Mouse (Mus musculus): ENCODE results near the gene Lad1.

The Lad1 gene

GRCm38 (mm10) chr1:135810180-135810579 is 8.2 kb upstream of the Lad1 start:
- peak; percentile 61 for DNase-seq

GRCm38 (mm10) chr1:135811016-135811646 is 7.3 kb upstream of the Lad1 start:
- DNase-seq: peak; percentile 94

DNA sequence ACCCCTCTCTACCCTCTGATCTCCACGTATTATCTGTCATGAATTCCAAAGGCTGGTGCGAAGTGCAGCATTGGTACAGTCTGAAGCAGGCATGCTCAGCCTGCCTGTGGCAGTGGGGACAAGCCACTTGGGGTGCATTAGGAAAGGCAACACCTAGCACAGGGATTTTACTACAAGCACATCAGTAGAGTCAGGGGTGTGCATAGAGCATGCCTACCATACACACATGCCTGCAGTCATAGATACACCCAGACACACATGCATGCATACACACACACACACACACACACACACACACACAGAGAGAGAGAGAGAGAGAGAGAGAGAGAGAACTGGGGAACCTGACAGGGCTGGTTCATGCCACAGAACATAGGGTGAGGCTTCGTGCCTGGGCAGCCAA is 6.2 kb upstream of the Lad1 start:
- DNase-seq: no peak

DNA sequence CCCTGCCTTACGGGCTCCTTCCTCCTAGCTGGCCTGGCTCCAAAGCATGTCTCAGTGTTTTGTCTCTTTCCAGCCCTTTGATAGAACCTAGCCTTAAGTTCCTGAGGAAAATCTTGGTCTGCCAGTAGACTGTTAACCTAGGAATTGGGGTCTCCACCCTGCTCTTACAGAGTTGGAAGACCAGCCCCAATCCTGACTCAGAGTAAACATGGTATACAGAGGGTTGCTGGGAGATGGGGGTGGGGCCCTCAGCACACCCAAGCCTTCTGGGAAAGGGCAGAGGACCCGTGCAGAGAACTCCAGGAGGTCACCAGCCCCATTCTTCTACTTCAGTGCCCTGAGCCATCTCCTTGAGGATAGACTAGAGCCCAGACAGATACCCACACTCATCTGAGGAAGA is 5.8 kb upstream of the Lad1 start:
- no peak for DNase-seq

- no peak for DNase-seq
Observed at GRCm38 (mm10) chr1:135813071-135813470, 5.3 kb upstream of the Lad1 start.

DNA sequence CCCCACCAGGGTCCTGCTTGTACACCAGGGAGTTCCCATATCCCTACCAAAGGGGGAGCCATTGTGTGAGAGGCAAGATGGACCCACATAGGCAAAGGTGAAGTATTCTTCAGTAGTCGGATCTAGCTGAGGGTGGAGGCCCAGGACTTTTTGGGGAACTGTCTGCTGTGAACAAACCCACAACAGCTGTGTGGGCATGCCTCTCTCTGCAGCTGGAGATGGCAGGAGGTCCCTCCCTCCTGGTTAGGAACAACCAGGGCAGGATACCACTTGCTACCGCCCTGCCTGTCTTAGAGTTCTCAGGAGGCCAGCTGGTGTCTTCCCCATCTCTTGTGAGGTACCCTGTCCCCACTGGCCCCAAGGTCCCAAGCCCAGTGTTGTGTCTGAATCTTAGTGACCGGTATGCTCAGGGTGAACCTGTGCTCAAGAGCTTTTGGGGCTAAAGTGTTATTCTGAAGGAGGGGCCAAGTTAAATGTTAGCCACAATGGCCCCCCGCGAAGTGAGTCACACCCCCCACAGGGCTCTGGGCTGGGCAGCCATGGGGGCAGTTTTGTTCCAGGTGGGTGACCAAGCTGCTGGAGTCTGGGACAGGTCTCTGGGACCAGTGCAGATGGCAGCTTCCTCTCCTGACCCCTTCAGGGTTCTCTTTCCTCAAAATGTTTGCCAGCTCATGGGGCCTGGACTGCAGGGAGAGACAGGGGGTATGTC is 4.6 kb upstream of the Lad1 start:
- peak; percentile 70 for DNase-seq

- DNase-seq: no peak
Observed at GRCm38 (mm10) chr1:135814531-135814930, 3.9 kb upstream of the Lad1 start.

GRCm38 (mm10) chr1:135817595-135817994 is 803 bp upstream of the Lad1 start:
- DNase-seq: no peak

DNA sequence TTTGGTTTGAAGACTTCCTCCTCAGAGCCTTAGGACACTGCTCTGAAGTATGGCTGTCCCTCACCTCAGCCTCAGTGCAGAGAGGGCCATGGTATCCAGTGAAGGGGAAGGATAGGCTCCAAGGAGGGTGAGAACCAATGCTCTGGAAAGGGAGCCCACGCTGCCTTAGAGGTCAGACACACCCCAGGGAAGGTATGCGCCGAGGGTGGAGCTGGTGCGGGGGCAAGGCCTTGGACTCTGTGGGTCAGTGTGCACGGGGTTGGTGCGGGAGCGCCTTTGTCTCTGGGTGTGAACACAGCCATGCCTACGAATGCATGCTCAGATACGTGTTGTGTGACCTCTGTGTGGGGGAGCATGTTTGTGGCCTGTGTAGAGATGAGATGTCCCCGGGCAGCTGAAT is 1.7 kb downstream of the Lad1 start:
- DNase-seq: peak; percentile 28

GRCm38 (mm10) chr1:135820736-135821364 is 2.5 kb downstream of the Lad1 start:
- DNase-seq: peak; percentile 72

- DNase-seq: no peak
Observed at GRCm38 (mm10) chr1:135821780-135822179, 3.4 kb downstream of the Lad1 start.

DNA sequence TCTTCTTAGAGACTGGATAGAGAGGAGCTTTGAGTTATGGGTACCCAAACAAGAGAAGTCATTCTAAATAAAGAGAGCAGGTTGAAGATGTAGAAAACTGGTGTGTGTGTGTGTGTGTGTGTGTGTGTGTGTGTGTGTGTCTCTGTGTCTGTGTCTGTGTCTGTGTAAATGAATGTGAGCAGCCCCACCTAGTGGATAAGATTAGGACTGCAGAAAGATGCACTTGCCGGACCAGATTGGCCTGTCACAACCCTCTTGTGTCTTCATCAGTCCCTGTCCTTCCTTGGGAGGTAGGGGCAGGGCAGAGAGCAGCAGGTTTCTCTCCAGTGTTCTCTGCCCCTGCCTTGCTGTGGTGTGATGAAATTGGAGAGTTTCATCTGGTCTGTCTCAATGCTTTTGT is 10.5 kb downstream of the Lad1 start:
- peak; percentile 56 for DNase-seq

GRCm38 (mm10) chr1:135834206-135834859 is 15.9 kb downstream of the Lad1 start:
- no peak for DNase-seq

- DNase-seq: no peak
Observed at GRCm38 (mm10) chr1:135834983-135835382, 16.6 kb downstream of the Lad1 start.

- DNase-seq: no peak
Observed at GRCm38 (mm10) chr1:135835716-135836483, 17.5 kb downstream of the Lad1 start, which contains the start of gene Tnnt2. TSS of gene Tnnt2 (plus strand) at chr1:135836354.

- DNase-seq: no peak
Observed at GRCm38 (mm10) chr1:135838626-135839025, 20.2 kb downstream of the Lad1 start.

- DNase-seq: no peak
Observed at GRCm38 (mm10) chr1:135839065-135839464, 20.7 kb downstream of the Lad1 start.

DNA sequence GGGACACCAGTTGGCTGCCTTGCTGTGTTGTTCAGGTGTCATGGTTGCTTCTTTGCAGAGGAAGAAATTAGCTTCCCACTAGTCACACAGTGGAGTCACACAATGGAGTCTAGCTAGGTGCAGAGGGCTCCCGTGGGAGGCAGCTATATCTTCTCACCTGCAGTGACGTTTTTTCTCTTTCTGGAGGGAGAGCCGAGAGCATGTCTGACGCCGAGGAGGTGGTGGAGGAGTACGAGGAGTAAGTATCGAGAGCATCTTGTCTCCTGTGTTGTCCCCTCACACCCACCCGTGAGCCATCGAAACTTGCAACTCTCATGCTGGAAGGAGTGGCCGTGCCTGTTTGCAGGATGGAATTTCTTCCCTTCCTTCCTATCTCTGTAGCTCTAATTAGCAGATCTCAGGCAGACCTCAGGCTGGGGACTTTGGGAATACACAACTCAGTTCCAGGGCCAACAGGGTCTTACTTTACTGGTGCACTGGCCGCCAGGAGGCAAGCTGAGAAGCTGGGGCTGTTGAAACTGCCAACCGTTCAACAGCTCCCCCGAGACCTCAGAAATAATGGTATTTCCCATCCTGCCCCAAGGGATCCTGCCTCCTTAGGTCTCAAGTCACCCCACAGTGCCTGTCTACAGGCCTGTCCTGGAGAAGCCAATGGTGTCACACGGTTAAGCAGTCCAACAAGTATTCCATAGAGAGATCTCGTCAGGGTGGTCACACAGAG is 22.4 kb downstream of the Lad1 start:
- no peak for DNase-seq

DNA sequence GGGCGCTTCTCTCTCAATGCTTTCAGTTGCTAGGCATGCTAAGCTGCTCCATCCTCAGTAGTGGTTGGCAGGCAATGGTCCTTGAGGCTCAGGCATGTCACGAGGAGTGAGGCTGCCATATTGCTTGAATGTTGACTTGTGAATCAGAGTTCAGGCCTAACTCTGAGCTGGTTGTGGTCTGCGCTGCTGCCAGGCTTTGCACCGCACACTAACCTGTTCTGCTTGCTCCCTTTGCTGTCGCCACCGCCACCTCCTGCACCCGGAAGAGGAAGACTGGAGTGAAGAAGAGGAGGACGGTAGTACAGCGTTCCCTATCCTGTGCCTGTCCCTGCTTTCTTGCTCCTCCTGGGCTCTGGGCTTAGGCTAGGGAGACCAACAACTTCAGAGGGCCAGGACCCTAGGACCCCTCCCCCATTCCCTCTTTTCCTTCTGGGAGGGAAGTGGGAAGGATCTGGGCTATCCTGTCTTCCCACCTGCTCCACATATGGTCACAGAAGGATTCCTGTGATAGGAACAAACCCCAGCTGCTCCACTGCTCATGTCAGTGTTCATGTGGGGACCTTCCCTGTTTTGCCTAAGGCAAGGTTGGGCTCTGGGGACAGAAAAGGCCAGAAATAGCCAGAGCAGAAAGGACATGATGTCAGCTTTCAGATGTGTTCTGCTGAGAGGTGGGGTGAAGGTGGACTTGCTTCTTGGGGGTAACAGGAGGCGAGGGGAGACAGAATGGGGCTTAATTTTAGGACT is 25.3 kb downstream of the Lad1 start:
- DNase-seq: no peak

DNA sequence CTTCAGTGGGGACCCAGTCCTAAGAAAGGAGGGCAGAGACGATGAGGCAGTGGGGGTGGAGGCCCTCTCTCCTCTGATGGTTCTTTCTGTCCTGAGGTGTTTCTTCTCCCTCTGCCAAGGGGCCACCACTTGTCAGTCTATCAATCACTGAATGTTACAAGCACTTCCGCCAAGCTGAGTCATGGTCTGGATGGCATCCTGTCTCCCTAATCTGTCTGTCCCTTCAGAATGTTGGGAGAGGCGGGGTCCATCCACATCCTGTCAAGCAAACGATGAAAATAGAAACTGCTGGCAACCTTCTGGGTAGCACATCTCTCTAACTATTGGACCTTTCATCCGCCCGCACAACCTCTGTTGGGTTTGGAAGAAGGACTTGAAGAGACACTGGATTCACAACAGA is 26.1 kb downstream of the Lad1 start:
- no peak for DNase-seq

DNA sequence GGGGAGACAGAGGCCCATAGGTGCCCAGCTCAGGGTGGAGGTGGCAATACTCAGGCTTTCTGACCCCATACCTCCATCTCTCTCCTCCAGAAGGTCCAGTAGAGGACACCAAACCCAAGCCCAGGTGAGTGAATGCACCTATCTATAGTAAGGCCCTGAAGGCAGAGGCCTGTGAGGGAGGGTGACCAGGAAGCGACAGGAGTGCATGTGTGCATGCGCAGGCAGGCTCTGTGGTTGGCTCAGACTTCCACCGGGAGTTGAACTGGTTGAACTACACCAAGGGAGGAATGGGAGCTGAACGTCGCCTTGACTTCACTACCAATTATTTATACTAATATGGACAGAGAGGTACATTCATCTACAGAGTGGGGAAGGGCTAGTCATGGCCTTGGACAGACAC is 28.2 kb downstream of the Lad1 start:
- no peak for DNase-seq
